Mouse (Mus musculus) embryonic facial prominence, embryonic 14.5 days (tissue): ENCODE results near the gene Hnrnpa3. TPM values are rescaled to one million over a fixed set of nuclear protein-coding genes. Genes with fewer than 3 reads are reported as not detected.

Source experiments
- ATAC-seq: fragments of 200-750 bp; cut with Nextera tagmentation; 2 replicates; pipeline ENCODE4 v1.8.0; 2017; ENCODE audit warnings: low read depth, moderate number of reproducible peaks, moderate TSS enrichment
- DNase-seq: peaks from one replicate; pipeline ENCODE4 v3.0.0-alpha.2; 2015; ENCODE audit warnings: low spot score
- H3K27ac ChIP-seq: fragments of 300-500 bp; sonication (generic); replicated peaks from 2 replicates; pipeline ENCODE4 v1.5.1; 2014; ENCODE audit warnings: low read depth, mild to moderate bottlenecking, low read length, moderate library complexity
- H3K27me3 ChIP-seq: fragments of 300-500 bp; sonication (generic); replicated peaks from 2 replicates; pipeline ENCODE4 v1.6.1; 2014; ENCODE audit warnings: low read length; ENCODE audit not compliant: control insufficient read depth, insufficient read depth
- H3K36me3 ChIP-seq: fragments of 300-500 bp; sonication (generic); 2 replicates; pipeline ENCODE4 v1.6.1; 2014; ENCODE audit warnings: low read length, mixed read lengths; ENCODE audit not compliant: control insufficient read depth, insufficient read depth
- H3K4me1 ChIP-seq: fragments of 300-500 bp; sonication (generic); 2 replicates; pipeline ENCODE4 v1.6.1; 2014; ENCODE audit warnings: antibody characterized with exemption, low read length; ENCODE audit not compliant: control insufficient read depth, insufficient read depth
- H3K4me2 ChIP-seq: fragments of 300-500 bp; sonication (generic); 2 replicates; pipeline ENCODE4 v1.6.1; 2014; ENCODE audit warnings: low read depth, mild to moderate bottlenecking, low read length, moderate library complexity, mixed read lengths
- H3K4me3 ChIP-seq: fragments of 300-500 bp; sonication (generic); 2 replicates; pipeline ENCODE4 v1.5.1; 2014; ENCODE audit warnings: low read depth, mild to moderate bottlenecking, low read length
- H3K9ac ChIP-seq: fragments of 300-500 bp; sonication (generic); 2 replicates; pipeline ENCODE4 v1.6.1; 2014; ENCODE audit warnings: low read depth, mild to moderate bottlenecking, low read length, moderate library complexity, mixed read lengths
- H3K9me3 ChIP-seq: fragments of 300-500 bp; sonication (generic); 2 replicates; pipeline ENCODE4 v1.6.1; 2016; ENCODE audit warnings: low read length; ENCODE audit not compliant: control insufficient read depth
- WGBS: fragments of 180-500 bp; shearing (Covaris S2); extraction: QIAGEN DNeasy Blood & Tissue Kit; methylation state at CpG from one replicate; pipeline ENCODE4 v1.1.7; 2014; 5-methylcytosine and 5-hydroxymethylcytosine counted together
- polyA plus RNA-seq: library from polyadenylated mRNA; unstranded; fragments of >200 nt; fragmentation: Nextera tagmentation; extraction: Ambion mirVana; gene quantifications from 2 replicates; pipeline ENCODE4 v1.2.1, GENCODE M21; 2014

Gene Hnrnpa3
- polyA plus RNA-seq, 1 experiment from 2014 or later: 211 TPM

GRCm38 (mm10) chr2:75642795-75643550 is 16.1 kb upstream of the Hnrnpa3 start:
- 62% methylated on average over 8 of the region's 8 CpGs for WGBS
- H3K27ac ChIP-seq: peak overlapping the region; percentile 50; the same call in 1 of the 2 replicates
- peaks cover 6% of the 10 kb centered on the region; the same call in 1 of the 2 replicates for H3K9me3 ChIP-seq
- H3K27me3 ChIP-seq: no peaks in the 10 kb centered on the region
- H3K36me3 ChIP-seq: no peaks in the 10 kb centered on the region
- DNase-seq (peak; percentile 90), ATAC-seq (peak; percentile 85)
- H3K4me2 ChIP-seq: no peak overlapping the region
- 0 out of 2 replicates have a peak, but pooled peaks cover 7% of the 10 kb centered on the region for H3K4me1 ChIP-seq
- no peak overlapping the region for H3K4me3 ChIP-seq
- H3K9ac ChIP-seq: no peak overlapping the region

- no peaks in the 10 kb centered on the region for H3K36me3 ChIP-seq
- peak overlapping the region; percentile 30; the same call in 1 of the 2 replicates for H3K27ac ChIP-seq
- H3K4me3 ChIP-seq: no peak overlapping the region
- ATAC-seq: no peak
- H3K9me3 ChIP-seq: peaks cover 6% of the 10 kb centered on the region; the same call in 1 of the 2 replicates
- no peak overlapping the region for H3K9ac ChIP-seq
- no peaks in the 10 kb centered on the region for H3K27me3 ChIP-seq
- H3K4me2 ChIP-seq: no peak overlapping the region
- WGBS: 89% methylated on average over 6 of the region's 6 CpGs
- 0 out of 2 replicates have a peak, but pooled peaks cover 7% of the 10 kb centered on the region for H3K4me1 ChIP-seq
- DNase-seq: no peak
These were observed 15.1 kb upstream of the Hnrnpa3 start for GRCm38 (mm10) chr2:75643950-75644349.

GRCm38 (mm10) chr2:75645251-75645650 is 13.8 kb upstream of the Hnrnpa3 start:
- WGBS: 88% methylated on average over 12 of the region's 12 CpGs

GRCm38 (mm10) chr2:75650437-75650836 is 8.6 kb upstream of the Hnrnpa3 start:
- ATAC-seq (no peak), DNase-seq (no peak)
- Histone ChIP-seq H3K4me2 (no peak overlapping the region), H3K36me3 (no peaks in the 10 kb centered on the region), H3K27me3 (no peaks in the 10 kb centered on the region), H3K9ac (no peak overlapping the region), H3K4me3 (no peak overlapping the region), H3K9me3 (0 out of 2 replicates have a peak, but pooled peaks cover under 1% of the 10 kb centered on the region), H3K4me1 (no peaks in the 10 kb centered on the region), H3K27ac (no peak overlapping the region)
- WGBS: 90% methylated on average over 1 of the region's 1 CpGs

More at GRCm38 (mm10) chr2:75645251-75645650, 13.8 kb upstream of the Hnrnpa3 start:
- no peak overlapping the region for H3K9ac ChIP-seq
- H3K9me3 ChIP-seq: peaks cover 6% of the 10 kb centered on the region; the same call in 1 of the 2 replicates
- 0 out of 2 replicates have a peak, but pooled peaks cover 7% of the 10 kb centered on the region for H3K4me1 ChIP-seq
- no peaks in the 10 kb centered on the region for H3K36me3 ChIP-seq
- ATAC-seq (no peak), DNase-seq (no peak)
- no peak overlapping the region for H3K4me3 ChIP-seq
- H3K27me3 ChIP-seq: no peaks in the 10 kb centered on the region
- no peak overlapping the region for H3K4me2 ChIP-seq
- no peak overlapping the region for H3K27ac ChIP-seq

- H3K4me3 ChIP-seq: no peak overlapping the region
- no peak for ATAC-seq
- H3K9me3 ChIP-seq: no peaks in the 10 kb centered on the region
- H3K27ac ChIP-seq: no peak overlapping the region
- no peak for DNase-seq
- peaks cover 6% of the 10 kb centered on the region; the same call in 1 of the 2 replicates for H3K4me1 ChIP-seq
- no peak overlapping the region for H3K9ac ChIP-seq
- no peak overlapping the region for H3K4me2 ChIP-seq
- H3K27me3 ChIP-seq: no peaks in the 10 kb centered on the region
- no peaks in the 10 kb centered on the region for H3K36me3 ChIP-seq
These were observed 5.9 kb upstream of the Hnrnpa3 start for GRCm38 (mm10) chr2:75653150-75653549.

- H3K4me1 ChIP-seq: peaks cover 6% of the 10 kb centered on the region; the same call in 1 of the 2 replicates
- no peak overlapping the region for H3K4me2 ChIP-seq
- no peak overlapping the region for H3K4me3 ChIP-seq
- H3K9me3 ChIP-seq: no peaks in the 10 kb centered on the region
- DNase-seq: no peak
- no peaks in the 10 kb centered on the region for H3K27me3 ChIP-seq
- no peak overlapping the region for H3K9ac ChIP-seq
- 89% methylated on average over 1 of the region's 1 CpGs for WGBS
- ATAC-seq: no peak
- no peaks in the 10 kb centered on the region for H3K36me3 ChIP-seq
- no peak overlapping the region for H3K27ac ChIP-seq
These were observed 4.4 kb upstream of the Hnrnpa3 start for GRCm38 (mm10) chr2:75654679-75655078.

- ATAC-seq: no peak
- WGBS: 90% methylated on average over 5 of the region's 5 CpGs
- peaks cover 9% of the 10 kb centered on the region; the same call in 1 of the 2 replicates for H3K36me3 ChIP-seq
- H3K27ac ChIP-seq: no peak overlapping the region
- no peaks in the 10 kb centered on the region for H3K9me3 ChIP-seq
- no peak for DNase-seq
- no peak overlapping the region for H3K4me2 ChIP-seq
- H3K27me3 ChIP-seq: no peaks in the 10 kb centered on the region
- no peak overlapping the region for H3K4me3 ChIP-seq
- peaks cover 14% of the 10 kb centered on the region for H3K4me1 ChIP-seq
- H3K9ac ChIP-seq: no peak overlapping the region
These were observed 2.1 kb upstream of the Hnrnpa3 start for GRCm38 (mm10) chr2:75656924-75657323.

GRCm38 (mm10) chr2:75657907-75658691 is 962 bp upstream of the Hnrnpa3 start:
- Histone ChIP-seq H3K27me3 (no peaks in the 10 kb centered on the region), H3K9me3 (no peaks in the 10 kb centered on the region), H3K36me3 (peaks cover 20% of the 10 kb centered on the region), H3K4me3 (peak overlapping the region; percentile 95), H3K4me1 (peaks cover 14% of the 10 kb centered on the region), H3K4me2 (peak overlapping the region; percentile 71), H3K9ac (peak overlapping the region; percentile 84), H3K27ac (peak overlapping the region; percentile 99)
- ATAC-seq: no peak
- DNase-seq: peak; percentile 46
- 3% methylated on average over 18 of the region's 18 CpGs for WGBS
